Mouse (Mus musculus): ENCODE results near the gene Nck2.
A peak's percentile ranks its signal among the peaks of the same experiment; 100 is the strongest.

Nck2 gene

GRCm38 (mm10) chr1:43562002-43562666 is 117.8 kb downstream of the Nck2 start:
- no peak for DNase-seq (ENCODE audit: extremely low read depth, low read depth, low spot score)

GRCm38 (mm10) chr1:43565260-43565659 is 120.9 kb downstream of the Nck2 start:
- DNase-seq (ENCODE audit: extremely low read depth, low read depth, low spot score) = no peak

- no peak for DNase-seq (ENCODE audit: extremely low read depth, low read depth, low spot score)
Observed at GRCm38 (mm10) chr1:43566677-43567377, 122.4 kb downstream of the Nck2 start.

- DNase-seq (ENCODE audit: extremely low read depth, low read depth, low spot score) = no peak
Observed at GRCm38 (mm10) chr1:43568824-43569223, 124.4 kb downstream of the Nck2 start.

- no peak for DNase-seq (ENCODE audit: extremely low read depth, low read depth, low spot score)
Observed at GRCm38 (mm10) chr1:43571105-43571504, 126.7 kb downstream of the Nck2 start.

GRCm38 (mm10) chr1:43574793-43575304 is 130.5 kb downstream of the Nck2 start:
- DNase-seq (ENCODE audit: extremely low read depth, low read depth, low spot score) = no peak

GRCm38 (mm10) chr1:43577371-43577770 is 133.0 kb downstream of the Nck2 start:
- DNase-seq (ENCODE audit: extremely low read depth, low read depth, low spot score) = no peak

GRCm38 (mm10) chr1:43583564-43583963 is 139.2 kb downstream of the Nck2 start:
- DNase-seq (ENCODE audit: extremely low read depth, low read depth, low spot score) = peak; percentile 11

- DNase-seq (ENCODE audit: extremely low read depth, low read depth, low spot score) = no peak
Observed at GRCm38 (mm10) chr1:43589001-43589400, 144.6 kb downstream of the Nck2 start.

GRCm38 (mm10) chr1:43589910-43590309 is 145.5 kb downstream of the Nck2 start:
- no peak for DNase-seq (ENCODE audit: extremely low read depth, low read depth, low spot score)

- DNase-seq (ENCODE audit: extremely low read depth, low read depth, low spot score) = no peak
Observed at GRCm38 (mm10) chr1:43590727-43591126, 146.3 kb downstream of the Nck2 start.

- no peak for DNase-seq (ENCODE audit: extremely low read depth, low read depth, low spot score)
Observed at GRCm38 (mm10) chr1:43593069-43593468, 148.7 kb downstream of the Nck2 start.

- no peak for DNase-seq (ENCODE audit: extremely low read depth, low read depth, low spot score)
Observed at GRCm38 (mm10) chr1:43594738-43595137, 150.4 kb downstream of the Nck2 start.

GRCm38 (mm10) chr1:43597731-43598130 is 153.4 kb downstream of the Nck2 start:
- DNase-seq (ENCODE audit: extremely low read depth, low read depth, low spot score) = no peak

GRCm38 (mm10) chr1:43599483-43599882 is 155.1 kb downstream of the Nck2 start:
- DNase-seq (ENCODE audit: extremely low read depth, low read depth, low spot score) = no peak

- DNase-seq (ENCODE audit: extremely low read depth, low read depth, low spot score) = no peak
Observed at GRCm38 (mm10) chr1:43601054-43601453, 156.7 kb downstream of the Nck2 start.

- no peak for DNase-seq (ENCODE audit: extremely low read depth, low read depth, low spot score)
Observed at GRCm38 (mm10) chr1:43615948-43616347, 171.6 kb downstream of the Nck2 start.

Measured in fat pad, adult 2 months (tissue).